Mouse (Mus musculus): ENCODE measurements around the gene Morn4. TPM values are rescaled to one million over a fixed set of nuclear protein-coding genes. Genes with fewer than 3 reads are reported as not detected.

Morn4 gene
- polyA plus RNA-seq, 1 experiment from 2014 or later: 47.9 TPM

- no peak for DNase-seq (ENCODE audit: low spot score)
- 96% methylated on average over 12 of the region's 12 CpGs for WGBS
- H3K27ac ChIP-seq (replicated peaks): no peak overlapping the region
- H3K36me3 ChIP-seq (replicated peaks): peaks cover 46% of the 10 kb centered on the region
- no peaks in the 10 kb centered on the region; the same call in 1 of the 2 replicates for H3K4me1 ChIP-seq
- H3K9me3 ChIP-seq: no peaks in the 10 kb centered on the region
- H3K27me3 ChIP-seq (replicated peaks; ENCODE audit: low read depth, poor library complexity, severe bottlenecking): no peaks in the 10 kb centered on the region
- H3K4me3 ChIP-seq: no peak overlapping the region
These were observed 7.2 kb downstream of the Morn4 start for GRCm38 (mm10) chr19:42079006-42079405.

GRCm38 (mm10) chr19:42078566-42078965 is 7.6 kb downstream of the Morn4 start:
- H3K4me1 ChIP-seq: no peaks in the 10 kb centered on the region; the same call in 1 of the 2 replicates
- no peaks in the 10 kb centered on the region for H3K27me3 ChIP-seq (replicated peaks; ENCODE audit: low read depth, poor library complexity, severe bottlenecking)
- 95% methylated on average over 8 of the region's 8 CpGs for WGBS
- H3K4me3 ChIP-seq: no peak overlapping the region
- H3K36me3 ChIP-seq (replicated peaks): peaks cover 47% of the 10 kb centered on the region
- no peak overlapping the region for H3K27ac ChIP-seq (replicated peaks)
- no peaks in the 10 kb centered on the region for H3K9me3 ChIP-seq
- no peak for DNase-seq (ENCODE audit: low spot score)

GRCm38 (mm10) chr19:42075992-42076391 is 10.2 kb downstream of the Morn4 start:
- H3K36me3 ChIP-seq (replicated peaks): peaks cover 47% of the 10 kb centered on the region
- H3K27me3 ChIP-seq (replicated peaks; ENCODE audit: low read depth, poor library complexity, severe bottlenecking): no peaks in the 10 kb centered on the region
- no peaks in the 10 kb centered on the region for H3K9me3 ChIP-seq
- no peak overlapping the region for H3K4me3 ChIP-seq
- no peak for DNase-seq (ENCODE audit: low spot score)
- H3K27ac ChIP-seq (replicated peaks): no peak overlapping the region
- H3K4me1 ChIP-seq: no peaks in the 10 kb centered on the region; the same call in 1 of the 2 replicates
- 91% methylated on average over 16 of the region's 16 CpGs for WGBS

- Histone ChIP-seq H3K36me3 (replicated peaks) (peaks cover 47% of the 10 kb centered on the region), H3K4me3 (no peak overlapping the region), H3K27me3 (replicated peaks; ENCODE audit: low read depth, poor library complexity, severe bottlenecking) (no peaks in the 10 kb centered on the region), H3K4me1 (no peaks in the 10 kb centered on the region; the same call in 1 of the 2 replicates), H3K27ac (replicated peaks) (no peak overlapping the region), H3K9me3 (no peaks in the 10 kb centered on the region)
- 91% methylated on average over 2 of the region's 2 CpGs for WGBS
- DNase-seq (ENCODE audit: low spot score): no peak
These were observed 11.1 kb downstream of the Morn4 start for GRCm38 (mm10) chr19:42075051-42075450.

GRCm38 (mm10) chr19:42072802-42073201 is 13.4 kb downstream of the Morn4 start:
- no peaks in the 10 kb centered on the region for H3K9me3 ChIP-seq
- peaks cover 36% of the 10 kb centered on the region for H3K36me3 ChIP-seq (replicated peaks)
- 84% methylated on average over 7 of the region's 7 CpGs for WGBS
- H3K4me1 ChIP-seq: no peaks in the 10 kb centered on the region
- H3K4me3 ChIP-seq: no peak overlapping the region
- H3K27ac ChIP-seq (replicated peaks): no peak overlapping the region
- no peaks in the 10 kb centered on the region for H3K27me3 ChIP-seq (replicated peaks; ENCODE audit: low read depth, poor library complexity, severe bottlenecking)
- no peak for DNase-seq (ENCODE audit: low spot score)

DNA sequence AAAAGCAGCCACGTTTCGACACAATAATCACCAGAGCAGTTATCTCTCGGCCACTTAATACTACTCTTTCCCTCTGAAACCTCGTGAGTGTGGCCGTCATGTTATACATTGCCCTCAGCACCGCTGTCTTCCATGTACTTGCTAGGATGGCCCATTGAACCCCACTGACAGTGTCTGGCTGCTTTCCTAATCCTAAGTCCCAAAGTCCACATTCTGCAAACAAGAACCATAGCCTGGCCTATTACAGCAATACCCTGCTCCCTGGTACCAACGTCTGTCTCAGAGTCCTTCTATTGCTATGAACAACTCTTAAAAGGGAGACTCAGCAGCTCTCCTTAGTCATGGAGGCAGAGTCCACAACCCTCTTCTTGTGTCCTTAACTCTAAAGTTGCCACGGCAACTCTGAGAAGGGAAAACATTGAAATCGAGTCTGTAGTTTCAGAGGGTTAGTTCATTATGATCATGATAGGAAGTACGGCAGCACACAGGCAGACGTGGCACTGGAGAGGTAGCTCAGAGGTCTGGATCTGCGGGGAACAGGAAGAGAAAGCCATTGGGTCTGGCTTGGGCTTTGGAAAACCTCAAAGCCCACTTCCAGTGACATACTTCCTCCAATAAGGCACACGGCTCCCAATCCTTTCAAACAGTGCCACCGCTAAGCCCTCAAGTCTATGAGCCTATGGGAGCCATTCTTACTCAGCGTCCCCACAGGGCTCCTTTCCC is 14.1 kb downstream of the Morn4 start:
- H3K9me3 ChIP-seq: no peaks in the 10 kb centered on the region
- no peaks in the 10 kb centered on the region for H3K4me1 ChIP-seq
- no peak for DNase-seq (ENCODE audit: low spot score)
- H3K27me3 ChIP-seq (replicated peaks; ENCODE audit: low read depth, poor library complexity, severe bottlenecking): no peaks in the 10 kb centered on the region
- no peak overlapping the region for H3K4me3 ChIP-seq
- WGBS: 86% methylated on average over 15 of the region's 15 CpGs
- H3K36me3 ChIP-seq (replicated peaks): peaks cover 29% of the 10 kb centered on the region
- H3K27ac ChIP-seq (replicated peaks): no peak overlapping the region

DNA sequence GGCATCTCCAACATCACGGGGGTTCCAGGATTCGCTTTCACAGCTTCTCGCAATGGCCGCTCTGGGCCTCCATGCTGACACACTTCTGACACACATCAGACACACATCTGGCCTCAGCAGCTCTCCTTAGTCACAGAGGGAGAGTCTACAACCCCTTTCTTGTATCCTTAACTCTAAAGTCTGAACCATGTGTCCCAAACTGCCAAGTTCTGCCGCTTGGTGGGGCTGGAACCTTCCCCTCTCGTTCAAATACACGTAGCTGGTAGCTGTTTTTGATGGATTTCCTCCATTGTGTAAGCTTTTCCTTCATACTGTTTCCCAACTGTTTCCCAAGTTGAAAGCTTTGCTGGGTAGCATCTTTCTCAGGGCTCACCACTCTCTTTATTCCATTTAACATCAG is 14.9 kb downstream of the Morn4 start:
- WGBS: 78% methylated on average over 7 of the region's 7 CpGs
- H3K4me1 ChIP-seq: no peaks in the 10 kb centered on the region
- H3K27ac ChIP-seq (replicated peaks): no peak overlapping the region
- peaks cover 24% of the 10 kb centered on the region for H3K36me3 ChIP-seq (replicated peaks)
- no peaks in the 10 kb centered on the region for H3K9me3 ChIP-seq
- H3K27me3 ChIP-seq (replicated peaks; ENCODE audit: low read depth, poor library complexity, severe bottlenecking): no peaks in the 10 kb centered on the region
- H3K4me3 ChIP-seq: no peak overlapping the region
- DNase-seq (ENCODE audit: low spot score): no peak

GRCm38 (mm10) chr19:42069241-42069525 is 17.0 kb downstream of the Morn4 start:
- Histone ChIP-seq H3K9me3 (no peaks in the 10 kb centered on the region), H3K27me3 (replicated peaks; ENCODE audit: low read depth, poor library complexity, severe bottlenecking) (no peaks in the 10 kb centered on the region), H3K4me1 (no peaks in the 10 kb centered on the region), H3K36me3 (replicated peaks) (peaks cover 3% of the 10 kb centered on the region; the same call in 1 of the 2 replicates), H3K4me3 (no peak overlapping the region), H3K27ac (replicated peaks) (no peak overlapping the region)
- no peak for DNase-seq (ENCODE audit: low spot score)
- WGBS: 67% methylated on average over 6 of the region's 6 CpGs

DNA sequence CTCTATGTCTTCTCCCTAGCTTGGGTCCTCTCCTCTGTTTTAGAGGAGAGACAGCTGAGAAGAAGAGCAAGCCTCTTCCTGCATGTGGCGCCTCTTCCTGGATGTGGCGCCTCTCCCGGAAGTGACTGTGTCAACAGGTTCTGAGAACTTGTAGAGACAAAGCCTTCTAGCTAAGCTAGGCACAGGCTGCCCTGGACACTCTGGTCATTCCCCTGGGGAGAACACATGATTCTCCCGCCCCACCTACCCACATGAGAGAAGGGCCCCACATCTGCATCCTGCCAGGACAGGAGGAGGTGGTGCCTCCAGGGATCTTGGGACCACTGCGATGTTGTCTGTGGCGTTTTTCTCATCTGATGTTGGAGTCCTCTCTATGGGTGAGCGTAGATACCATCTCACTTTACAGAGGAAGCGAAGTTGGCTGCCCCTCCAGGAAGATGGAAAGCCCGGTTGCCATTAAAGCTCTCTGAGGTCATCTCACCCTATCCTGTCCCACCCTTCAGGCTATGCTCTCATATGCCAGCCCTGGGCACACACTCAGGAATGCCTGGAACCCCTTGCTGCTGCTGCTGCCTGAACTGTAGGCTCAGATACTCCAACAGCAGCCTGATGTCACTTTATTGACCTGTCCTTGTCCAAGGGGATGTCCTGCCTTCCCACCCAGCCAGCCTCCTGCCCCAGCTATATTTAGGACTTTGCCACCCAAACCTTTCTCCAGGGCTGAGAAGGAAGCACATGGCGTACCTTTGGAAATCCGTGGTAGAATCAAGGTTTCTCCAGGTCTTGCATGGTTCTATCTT is 17.5 kb downstream of the Morn4 start:
- H3K27me3 ChIP-seq (replicated peaks; ENCODE audit: low read depth, poor library complexity, severe bottlenecking): no peaks in the 10 kb centered on the region
- H3K4me1 ChIP-seq: no peaks in the 10 kb centered on the region
- H3K9me3 ChIP-seq: no peaks in the 10 kb centered on the region
- H3K36me3 ChIP-seq (replicated peaks): no peaks in the 10 kb centered on the region; the same call in 1 of the 2 replicates
- DNase-seq (ENCODE audit: low spot score): no peak
- no peak overlapping the region for H3K4me3 ChIP-seq
- no peak overlapping the region for H3K27ac ChIP-seq (replicated peaks)
- 78% methylated on average over 11 of the region's 11 CpGs for WGBS

DNA sequence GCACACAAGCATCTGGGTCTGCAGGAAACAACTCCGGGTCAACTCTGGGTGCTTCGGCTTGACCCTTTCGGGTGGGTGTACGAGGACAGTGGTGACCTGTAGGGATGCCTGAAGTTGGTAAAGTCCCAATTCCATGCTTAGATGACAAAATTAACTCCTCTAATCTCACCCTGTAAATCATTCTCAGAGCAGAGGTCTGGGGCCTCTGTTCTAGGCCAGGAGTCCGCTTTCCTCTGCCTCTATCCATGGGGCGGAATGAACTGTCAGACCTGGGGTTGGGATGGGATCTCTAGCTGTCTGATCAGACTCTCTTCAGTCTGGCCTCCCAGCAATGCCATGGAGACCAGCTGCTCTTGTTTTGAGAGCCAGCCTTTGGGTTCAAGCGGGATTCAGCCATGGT is 24.7 kb downstream of the Morn4 start:
- Histone ChIP-seq H3K27me3 (replicated peaks; ENCODE audit: low read depth, poor library complexity, severe bottlenecking) (no peaks in the 10 kb centered on the region), H3K27ac (replicated peaks) (no peak overlapping the region), H3K9me3 (no peaks in the 10 kb centered on the region), H3K4me1 (no peaks in the 10 kb centered on the region), H3K36me3 (replicated peaks) (no peaks in the 10 kb centered on the region), H3K4me3 (no peak overlapping the region)
- WGBS: 95% methylated on average over 7 of the region's 7 CpGs
- DNase-seq (ENCODE audit: low spot score): no peak

- WGBS: 77% methylated on average over 7 of the region's 7 CpGs
- Histone ChIP-seq H3K4me1 (no peaks in the 10 kb centered on the region), H3K4me3 (no peak overlapping the region), H3K9me3 (no peaks in the 10 kb centered on the region), H3K27me3 (replicated peaks; ENCODE audit: low read depth, poor library complexity, severe bottlenecking) (no peaks in the 10 kb centered on the region), H3K27ac (replicated peaks) (no peak overlapping the region), H3K36me3 (replicated peaks) (no peaks in the 10 kb centered on the region)
- DNase-seq (ENCODE audit: low spot score): no peak
These were observed 27.7 kb downstream of the Morn4 start for GRCm38 (mm10) chr19:42058426-42058825.

GRCm38 (mm10) chr19:42056719-42057409 is 29.3 kb downstream of the Morn4 start:
- no peak overlapping the region for H3K27ac ChIP-seq (replicated peaks)
- H3K36me3 ChIP-seq (replicated peaks): no peaks in the 10 kb centered on the region
- no peaks in the 10 kb centered on the region for H3K27me3 ChIP-seq (replicated peaks; ENCODE audit: low read depth, poor library complexity, severe bottlenecking)
- H3K4me1 ChIP-seq: peaks cover 6% of the 10 kb centered on the region; the same call in 1 of the 2 replicates
- DNase-seq (ENCODE audit: low spot score): no peak
- WGBS: 90% methylated on average over 6 of the region's 6 CpGs
- H3K9me3 ChIP-seq: no peaks in the 10 kb centered on the region
- H3K4me3 ChIP-seq: no peak overlapping the region
